Mouse (Mus musculus) forebrain, embryonic 16.5 days (tissue): Measurements from ENCODE around the gene Frmpd4. TPM values are rescaled to one million over a fixed set of nuclear protein-coding genes. Genes with fewer than 3 reads are reported as not detected.

Experiments
- ATAC-seq: fragments of 200-750 bp; cut with Nextera tagmentation; 2 replicates; pipeline ENCODE4 v1.8.0; 2017; ENCODE audit warnings: mild to moderate bottlenecking, moderate library complexity
- H3K27ac ChIP-seq: fragments of 300-500 bp; sonication (generic); 2 replicates; pipeline ENCODE4 v1.5.1; 2014; ENCODE audit warnings: low read length, control low read depth
- H3K27me3 ChIP-seq: fragments of 300-500 bp; sonication (generic); replicated peaks from 2 replicates; pipeline ENCODE4 v1.6.1; 2014; ENCODE audit warnings: low read length; ENCODE audit not compliant: control insufficient read depth, insufficient read depth
- H3K36me3 ChIP-seq: fragments of 300-500 bp; sonication (generic); 2 replicates; pipeline ENCODE4 v1.6.1; 2014; ENCODE audit not compliant: control insufficient read depth, insufficient read depth
- H3K4me1 ChIP-seq: fragments of 300-500 bp; sonication (generic); replicated peaks from 2 replicates; pipeline ENCODE4 v1.6.1; 2014; ENCODE audit warnings: low read length; ENCODE audit not compliant: control insufficient read depth, insufficient read depth
- H3K4me2 ChIP-seq: fragments of 300-500 bp; sonication (generic); 2 replicates; pipeline ENCODE4 v1.6.1; 2014; ENCODE audit warnings: mild to moderate bottlenecking, low read length, control low read depth
- H3K4me3 ChIP-seq: fragments of 300-500 bp; sonication (generic); replicated peaks from 2 replicates; pipeline ENCODE4 v1.5.1; 2014; ENCODE audit warnings: mild to moderate bottlenecking, low read length, control low read depth
- H3K9ac ChIP-seq: fragments of 300-500 bp; sonication (generic); replicated peaks from 2 replicates; pipeline ENCODE4 v1.6.1; 2014; ENCODE audit warnings: low read depth, low read length, control low read depth
- H3K9me3 ChIP-seq: fragments of 300-500 bp; sonication (generic); 2 replicates; pipeline ENCODE4 v1.6.1; 2016; ENCODE audit warnings: low read length; ENCODE audit not compliant: control insufficient read depth
- WGBS: fragments of 180-500 bp; shearing (Covaris S2); extraction: QIAGEN DNeasy Blood & Tissue Kit; methylation state at CpG from one replicate; pipeline ENCODE4 v1.1.7; 2014; 5-methylcytosine and 5-hydroxymethylcytosine counted together
- polyA plus RNA-seq: library from polyadenylated mRNA; unstranded; fragments of >200 nt; fragmentation: Nextera tagmentation; extraction: Ambion mirVana; gene quantifications from 2 replicates; pipeline ENCODE4 v1.2.1, GENCODE M21; 2015

The Frmpd4 gene
- polyA plus RNA-seq = 1.1 TPM in 2 replicates

DNA sequence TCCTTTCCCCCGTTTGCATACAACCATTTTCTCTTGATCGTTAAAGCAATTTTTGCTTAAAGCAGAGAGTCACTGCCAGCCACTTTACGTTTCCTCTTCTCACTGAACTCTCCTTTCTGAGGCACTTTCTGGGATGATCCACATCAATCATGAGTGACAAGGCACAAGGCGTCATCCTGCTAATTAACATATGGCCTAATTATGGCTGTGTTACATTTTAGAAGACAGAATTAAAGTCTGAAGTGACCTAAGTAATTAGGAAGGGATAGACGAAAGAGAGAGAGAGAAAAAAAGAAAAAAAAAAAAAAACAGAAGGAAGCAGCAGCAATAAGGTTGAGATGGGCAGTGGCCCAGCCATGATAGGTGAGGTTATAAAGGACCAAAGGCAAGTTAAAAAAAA lies at the start of gene Frmpd4:
Gene Frmpd4, minus strand, starts transcription at position 101 of the 400 bp plus-strand sequence.
- ATAC-seq = no peak
- H3K9me3 ChIP-seq = no peaks in the 10 kb centered on the region
- H3K9ac ChIP-seq = no peak within 1 kb of the TSS
- no peaks in the 10 kb centered on the region for H3K36me3 ChIP-seq
- no peaks in the 10 kb centered on the region for H3K4me1 ChIP-seq
- no peak within 1 kb of the TSS for H3K4me3 ChIP-seq
- no peaks in the 10 kb centered on the region for H3K27me3 ChIP-seq
- 72% methylated on average over 5 of the region's 5 CpGs for WGBS
- H3K27ac ChIP-seq = no peak within 1 kb of the TSS
- H3K4me2 ChIP-seq = no peak within 1 kb of the TSS

DNA sequence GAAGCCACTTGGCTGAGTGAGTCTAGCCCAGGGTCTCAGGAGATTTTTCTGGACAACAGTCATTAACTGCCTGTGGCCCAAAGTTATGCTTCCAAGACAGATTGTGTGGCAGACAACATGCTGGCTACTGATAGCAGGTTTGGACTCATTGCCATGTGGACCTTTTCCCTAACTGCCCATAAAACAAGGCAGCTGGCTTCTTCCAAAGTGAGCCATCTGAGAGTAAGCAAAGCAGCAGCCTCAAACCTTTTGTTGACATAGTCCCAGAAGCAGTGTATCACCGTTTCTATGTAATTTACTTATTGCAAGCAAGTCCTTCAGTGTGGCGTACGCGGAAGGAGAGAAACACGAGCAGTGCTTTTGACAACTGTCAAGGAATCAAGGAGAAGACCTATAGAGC lies 18.2 kb upstream of the Frmpd4 start:
- Histone ChIP-seq H3K4me2 (no peak overlapping the region), H3K9me3 (no peaks in the 10 kb centered on the region), H3K36me3 (no peaks in the 10 kb centered on the region), H3K4me1 (no peaks in the 10 kb centered on the region), H3K27ac (no peak overlapping the region), H3K27me3 (no peaks in the 10 kb centered on the region; the same call in 1 of the 2 replicates), H3K4me3 (no peak overlapping the region), H3K9ac (no peak overlapping the region)
- WGBS = 66% methylated on average over 5 of the region's 5 CpGs
- no peak for ATAC-seq

DNA sequence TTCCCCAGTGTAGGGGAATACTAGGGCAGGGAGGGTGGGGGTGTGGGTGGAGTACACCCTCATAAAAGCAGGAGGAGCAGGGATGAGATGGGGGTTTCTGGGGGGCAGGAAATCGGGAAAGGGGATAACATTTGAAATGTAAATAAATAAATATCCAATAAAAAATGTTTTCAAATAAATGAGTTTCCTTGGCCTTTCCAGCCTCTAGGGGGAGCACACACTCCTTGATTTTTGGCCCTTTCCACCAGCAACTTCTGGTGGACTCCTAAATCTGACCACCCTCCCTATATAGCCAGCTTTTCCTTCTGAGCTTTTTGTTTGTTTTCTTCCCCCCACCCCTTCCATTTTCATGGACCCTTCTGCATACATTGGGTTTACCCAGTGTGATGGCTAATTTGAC lies 7.3 kb upstream of the Frmpd4 start:
- ATAC-seq = no peak
- H3K4me2 ChIP-seq = no peak overlapping the region
- H3K9ac ChIP-seq = no peak overlapping the region
- no peaks in the 10 kb centered on the region for H3K27me3 ChIP-seq
- no peak overlapping the region for H3K27ac ChIP-seq
- H3K4me1 ChIP-seq = no peaks in the 10 kb centered on the region
- H3K9me3 ChIP-seq = no peaks in the 10 kb centered on the region
- no peaks in the 10 kb centered on the region for H3K36me3 ChIP-seq
- H3K4me3 ChIP-seq = no peak overlapping the region
- 79% methylated on average over 1 of the region's 1 CpGs for WGBS

DNA sequence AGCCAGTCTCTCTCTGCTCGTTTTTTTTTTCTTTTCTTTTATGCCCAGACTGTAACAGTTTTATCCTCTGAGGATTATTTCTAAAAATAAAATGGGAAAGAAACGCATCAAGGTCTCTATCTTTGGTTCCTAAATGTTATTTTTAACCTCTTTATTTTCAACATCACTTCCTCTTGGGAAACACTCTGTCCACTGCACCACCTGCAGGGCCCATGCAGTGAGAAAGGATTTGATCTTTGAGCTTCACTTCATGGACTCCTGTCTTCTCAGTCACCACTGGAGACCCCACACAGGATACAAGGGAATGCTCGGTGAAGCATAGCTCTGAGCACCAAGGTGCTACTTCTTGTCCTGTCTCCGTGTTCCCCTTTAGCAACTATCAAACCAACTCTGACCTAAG lies 5.2 kb downstream of the Frmpd4 start:
- no peaks in the 10 kb centered on the region for H3K9me3 ChIP-seq
- H3K4me1 ChIP-seq = no peaks in the 10 kb centered on the region
- H3K4me3 ChIP-seq = no peak overlapping the region
- no peaks in the 10 kb centered on the region for H3K27me3 ChIP-seq
- WGBS = 74% methylated on average over 4 of the region's 4 CpGs
- no peak overlapping the region for H3K27ac ChIP-seq
- H3K4me2 ChIP-seq = no peak overlapping the region
- no peaks in the 10 kb centered on the region for H3K36me3 ChIP-seq
- no peak overlapping the region for H3K9ac ChIP-seq
- ATAC-seq = no peak

DNA sequence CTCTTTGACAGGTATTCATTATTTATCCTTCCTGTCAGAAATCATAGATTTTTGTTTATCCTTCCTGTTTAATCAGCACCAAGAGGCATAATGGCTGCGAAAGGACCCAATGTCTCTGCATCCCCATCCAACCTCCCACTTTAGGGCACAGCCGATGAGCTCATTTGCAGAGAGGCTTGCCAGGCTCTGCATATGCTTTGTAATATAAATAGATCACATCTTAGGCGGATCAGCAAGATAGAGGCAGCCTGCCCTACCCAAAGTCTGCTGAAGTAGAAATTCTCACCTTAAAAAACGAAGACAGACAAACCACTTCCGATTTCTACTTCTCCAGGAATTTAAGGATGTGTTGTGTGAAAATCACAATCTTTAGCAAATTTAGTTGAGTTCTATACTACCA lies 7.8 kb downstream of the Frmpd4 start:
- no peak overlapping the region for H3K9ac ChIP-seq
- no peaks in the 10 kb centered on the region for H3K9me3 ChIP-seq
- no peak overlapping the region for H3K4me2 ChIP-seq
- H3K4me1 ChIP-seq = no peaks in the 10 kb centered on the region
- H3K27ac ChIP-seq = no peak overlapping the region
- H3K27me3 ChIP-seq = no peaks in the 10 kb centered on the region
- H3K36me3 ChIP-seq = no peaks in the 10 kb centered on the region
- WGBS = 76% methylated on average over 5 of the region's 5 CpGs
- H3K4me3 ChIP-seq = no peak overlapping the region
- ATAC-seq = no peak

DNA sequence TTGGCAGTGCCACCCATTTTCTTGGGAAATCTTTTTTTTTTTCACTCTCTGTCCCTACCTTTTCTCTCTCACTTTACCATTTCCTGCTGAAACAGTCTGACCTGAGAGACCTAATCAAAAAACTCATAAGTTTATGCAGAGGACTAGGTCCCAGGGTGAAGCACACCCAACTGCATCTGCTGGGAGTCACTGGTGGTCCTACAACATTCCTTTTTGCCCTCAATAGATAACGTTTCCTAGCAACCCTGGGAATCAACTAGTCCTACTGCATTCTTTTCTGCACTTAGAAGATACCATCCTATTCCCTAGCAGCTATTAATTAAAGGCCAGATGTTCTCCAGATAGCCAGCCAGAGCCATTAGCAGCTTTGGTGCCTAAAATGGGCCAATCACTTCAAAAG lies 71.8 kb downstream of the Frmpd4 start:
- H3K36me3 ChIP-seq = no peaks in the 10 kb centered on the region
- no peaks in the 10 kb centered on the region for H3K4me1 ChIP-seq
- H3K9me3 ChIP-seq = no peaks in the 10 kb centered on the region
- H3K4me3 ChIP-seq = no peak overlapping the region
- no peak overlapping the region for H3K9ac ChIP-seq
- ATAC-seq = no peak
- no peak overlapping the region for H3K4me2 ChIP-seq
- no peaks in the 10 kb centered on the region for H3K27me3 ChIP-seq
- 73% methylated on average over 1 of the region's 1 CpGs for WGBS
- no peak overlapping the region for H3K27ac ChIP-seq

DNA sequence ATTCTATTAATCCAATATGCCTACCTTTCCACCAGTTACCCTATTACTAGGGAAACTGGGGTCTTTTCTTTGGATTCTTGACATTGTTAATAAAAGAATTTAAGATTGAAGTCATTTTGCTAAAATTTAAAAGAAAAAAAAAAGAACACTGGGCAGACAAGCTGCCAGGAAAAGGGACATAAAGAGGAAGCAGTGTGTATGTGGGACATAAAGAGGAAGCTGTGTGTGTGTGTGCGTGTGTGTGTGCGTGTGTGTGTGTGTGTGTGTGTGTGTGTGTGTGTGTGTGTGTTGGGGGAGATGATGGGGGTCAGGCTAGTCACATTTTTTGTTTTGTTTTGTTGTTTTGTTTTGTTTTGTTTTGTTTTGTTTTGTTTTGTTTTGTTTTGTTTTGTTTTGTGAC lies 121.8 kb downstream of the Frmpd4 start:
- no peaks in the 10 kb centered on the region for H3K27me3 ChIP-seq
- H3K4me3 ChIP-seq = no peak overlapping the region
- no peaks in the 10 kb centered on the region for H3K4me1 ChIP-seq
- no peak overlapping the region for H3K4me2 ChIP-seq
- WGBS = 74% methylated on average over 2 of the region's 2 CpGs
- no peak for ATAC-seq
- no peak overlapping the region for H3K9ac ChIP-seq
- H3K36me3 ChIP-seq = no peaks in the 10 kb centered on the region
- no peak overlapping the region for H3K27ac ChIP-seq
- H3K9me3 ChIP-seq = no peaks in the 10 kb centered on the region

DNA sequence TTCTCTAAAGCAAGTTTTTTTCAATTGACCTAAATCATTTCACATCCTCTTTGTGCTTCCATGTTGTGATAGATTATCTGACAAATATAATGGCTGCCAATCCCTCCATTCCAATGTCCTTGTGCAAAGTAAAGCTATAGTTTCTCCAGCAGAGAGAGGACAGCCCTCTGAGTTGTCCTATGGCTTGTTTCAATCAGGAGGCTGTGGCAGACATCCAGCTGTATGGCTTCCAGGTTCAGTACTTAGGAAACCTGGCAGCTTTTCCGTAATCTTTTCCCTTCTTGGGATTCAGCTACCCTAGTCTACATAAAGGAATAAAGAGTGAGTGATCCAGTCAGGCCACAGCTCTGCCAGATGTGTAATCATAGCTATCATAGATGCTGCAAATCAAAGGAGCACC lies 145.8 kb downstream of the Frmpd4 start:
- H3K4me2 ChIP-seq = no peak overlapping the region
- H3K27me3 ChIP-seq = no peaks in the 10 kb centered on the region
- no peak overlapping the region for H3K4me3 ChIP-seq
- no peaks in the 10 kb centered on the region for H3K36me3 ChIP-seq
- 76% methylated on average over 1 of the region's 1 CpGs for WGBS
- H3K27ac ChIP-seq = no peak overlapping the region
- H3K9me3 ChIP-seq = no peaks in the 10 kb centered on the region
- no peak overlapping the region for H3K9ac ChIP-seq
- ATAC-seq = no peak
- H3K4me1 ChIP-seq = no peaks in the 10 kb centered on the region

DNA sequence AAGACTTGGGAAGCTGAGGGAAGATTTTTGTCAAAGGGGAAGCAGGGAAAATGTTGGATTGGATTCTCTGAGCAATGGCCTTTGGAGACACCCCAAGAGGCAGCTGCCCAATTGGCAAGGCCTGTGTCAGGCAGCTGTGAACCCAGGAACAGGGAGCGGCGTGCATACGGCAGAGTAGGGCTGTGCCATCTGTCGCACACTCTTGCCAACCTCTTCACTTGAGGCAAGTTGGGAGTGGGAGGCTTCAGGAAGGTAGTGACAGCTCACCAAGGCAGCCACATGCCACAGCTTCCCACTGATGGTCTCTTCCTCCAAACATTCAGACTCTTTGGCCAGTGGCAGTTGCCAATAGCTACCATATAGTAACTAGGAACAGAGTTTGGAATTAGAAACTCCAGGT lies 147.2 kb downstream of the Frmpd4 start:
- no peak overlapping the region for H3K4me2 ChIP-seq
- H3K36me3 ChIP-seq = no peaks in the 10 kb centered on the region
- 79% methylated on average over 4 of the region's 4 CpGs for WGBS
- H3K27ac ChIP-seq = no peak overlapping the region
- no peaks in the 10 kb centered on the region for H3K27me3 ChIP-seq
- H3K4me3 ChIP-seq = no peak overlapping the region
- no peaks in the 10 kb centered on the region for H3K9me3 ChIP-seq
- no peaks in the 10 kb centered on the region for H3K4me1 ChIP-seq
- peak; percentile 85 for ATAC-seq
- H3K9ac ChIP-seq = no peak overlapping the region

DNA sequence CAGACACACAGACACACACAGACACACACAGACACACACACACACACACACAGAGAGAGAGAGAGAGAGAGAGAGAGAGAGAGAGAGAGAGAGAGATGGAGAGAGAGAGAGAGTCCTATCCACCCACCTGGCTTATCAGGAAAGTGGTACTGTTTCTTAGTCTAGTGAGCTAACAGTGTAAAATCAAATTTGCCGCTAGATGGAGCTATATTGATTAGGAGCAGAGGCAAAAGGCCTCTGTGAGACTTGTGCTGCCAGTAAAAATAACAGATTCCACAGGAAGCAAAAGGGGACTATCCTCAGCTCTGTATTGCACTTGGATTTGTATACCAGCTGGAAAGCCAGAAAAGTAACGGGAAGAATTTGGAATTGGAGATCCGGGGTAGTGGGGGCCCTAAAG lies 161.6 kb downstream of the Frmpd4 start:
- Histone ChIP-seq H3K27me3 (no peaks in the 10 kb centered on the region), H3K9me3 (no peaks in the 10 kb centered on the region), H3K4me3 (no peak overlapping the region), H3K4me2 (no peak overlapping the region), H3K36me3 (no peaks in the 10 kb centered on the region), H3K9ac (no peak overlapping the region), H3K4me1 (no peaks in the 10 kb centered on the region), H3K27ac (no peak overlapping the region)
- ATAC-seq = no peak
- 26% methylated on average over 3 of the region's 3 CpGs for WGBS
